Mouse (Mus musculus) heart, postnatal 14 days (tissue): ENCODE data around the gene Cyb5rl. TPM values are rescaled to one million over a fixed set of nuclear protein-coding genes. Genes with fewer than 3 reads are reported as not detected.

Source experiments
- DNase-seq, 2 experiments: peaks; one replicate each; pipeline ENCODE4 v3.0.0; 2021 to 2022
- intact Hi-C: fragments of 180-260 bp; cut with DNase I; formaldehyde crosslinking; loops from one replicate; pipeline ENCODE4 v1.15.1; 2025
- long read RNA-seq, 2 experiments: library from polyadenylated mRNA; stranded (forward); transcript quantifications; one replicate each; pipeline ENCODE4 v2.0.0; 2021
- total RNA-seq, 2 experiments: library from RNA; stranded (reverse); gene quantifications; 2 replicates each; pipeline ENCODE4 v1.2.3; 2021

Cyb5rl gene
- total RNA-seq = 10 to 100 TPM; 11.7 to 14.5 TPM
- long read RNA-seq, experiment 1, transcript Cyb5rl-203 (7 exons, 2,516 nt) = major isoform, 8 of 18 reads
- long read RNA-seq, experiment 1, partial matches to known transcripts = 1 of 18 reads
- long read RNA-seq, experiment 1, other reads (novel, unspliced or antisense) = 9 of 18 reads
- long read RNA-seq, experiment 2, transcript Cyb5rl-203 (7 exons, 2,516 nt) = major isoform, 7 of 15 reads
- long read RNA-seq, experiment 2, partial matches to known transcripts = 0 of 15 reads
- long read RNA-seq, experiment 2, other reads (novel, unspliced or antisense) = 8 of 15 reads

DNA sequence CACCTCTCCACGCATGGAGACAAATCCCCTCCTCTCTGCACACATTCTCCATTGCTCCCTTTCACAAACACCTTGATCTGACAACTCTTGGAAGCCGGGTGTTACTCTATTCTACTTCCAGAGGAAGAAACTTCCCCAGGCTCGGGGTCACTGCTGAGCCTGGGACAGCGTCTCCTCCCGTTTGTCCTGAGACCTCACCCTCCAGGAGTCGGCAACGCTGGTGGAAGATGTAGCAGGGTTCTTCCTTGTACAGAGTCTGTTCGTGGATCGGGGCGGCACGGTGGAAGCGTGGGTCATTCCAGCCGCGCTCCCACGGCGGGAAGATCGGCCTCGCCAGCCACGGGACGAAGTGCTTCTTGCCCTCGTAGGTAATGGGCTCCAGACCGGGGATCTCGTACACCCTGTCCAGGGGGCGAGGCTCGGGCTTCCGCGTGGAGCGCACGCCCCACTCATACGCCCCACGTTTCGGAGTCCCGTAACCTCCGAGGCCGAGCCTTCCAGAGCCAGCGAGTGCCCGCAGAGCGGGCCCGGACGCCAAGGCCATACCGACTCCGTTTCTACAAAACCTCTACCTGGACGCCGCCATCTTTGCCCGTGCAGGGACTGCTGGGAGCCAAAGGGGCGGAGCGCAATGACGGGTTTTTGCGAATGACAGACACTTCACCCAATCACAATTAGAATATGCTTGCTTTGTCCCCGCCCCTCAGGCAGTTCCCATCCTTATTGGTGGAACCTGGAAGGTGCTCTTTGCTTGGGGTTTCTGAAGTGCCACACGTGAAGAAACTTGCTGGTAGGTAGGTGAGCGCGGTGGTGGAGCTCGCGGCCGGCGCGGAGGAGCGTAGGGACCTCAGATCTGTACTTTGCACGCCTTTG lies at the start of gene Cyb5rl, which contains the start of gene Mrpl37:
Cyb5rl (plus strand) TSS at position 737 of the 873 bp plus-strand sequence.
Mrpl37 (minus strand) TSS at position 617 of the 873 bp plus-strand sequence.
- intact Hi-C loops = loop anchor here (5.0 kb wide), 2 partner anchors 96 to 154 kb away; partner anchors contain the start of gene Ssbp3
- peak; percentile 93 to 97 for DNase-seq

DNA sequence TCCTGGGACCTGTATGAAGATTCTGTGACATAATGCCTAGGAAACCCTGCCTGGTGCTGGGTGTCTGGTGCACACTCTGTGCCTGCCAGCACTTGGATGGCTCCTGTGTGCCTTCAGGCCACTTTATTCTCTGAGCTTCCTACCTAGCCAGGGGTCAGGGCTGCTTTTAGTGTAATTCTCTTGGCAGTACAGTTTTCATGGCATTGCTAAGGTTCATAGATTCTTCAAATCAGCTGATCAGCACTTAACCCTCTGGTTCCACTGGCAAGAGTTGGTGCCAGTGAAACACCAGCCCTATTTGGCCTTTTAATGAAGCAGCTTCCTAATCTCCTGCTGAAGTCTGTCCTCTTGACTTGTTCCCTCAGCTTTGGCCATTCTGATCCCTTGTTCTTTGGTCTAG lies 49.5 kb upstream of the Cyb5rl start:
- intact Hi-C loops = no loop called here

DNA sequence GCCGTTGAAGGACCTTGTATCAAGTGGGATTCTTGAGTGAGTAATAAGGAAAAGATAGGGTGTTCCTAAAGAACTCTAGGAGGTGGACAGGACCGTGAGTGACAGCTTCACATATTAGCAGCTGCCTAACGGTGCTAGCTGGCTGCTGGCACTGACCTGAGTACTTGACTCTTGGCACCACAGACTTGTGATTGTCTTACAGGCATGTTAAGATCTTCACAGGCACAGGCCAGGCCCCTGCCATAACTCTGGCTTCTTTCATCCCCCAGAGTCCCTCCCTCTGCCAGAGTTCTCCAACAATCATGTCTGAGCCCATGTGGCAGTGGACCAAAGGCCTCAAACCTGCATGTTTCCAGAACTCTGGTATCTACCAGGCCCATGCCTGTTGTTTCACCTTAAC lies 48.3 kb upstream of the Cyb5rl start:
- intact Hi-C loops = no loop called here
- DNase-seq = peak; percentile 36 to 63

More for the DNA sequence above, 49.5 kb upstream of the Cyb5rl start:
- DNase-seq = no peak

DNA sequence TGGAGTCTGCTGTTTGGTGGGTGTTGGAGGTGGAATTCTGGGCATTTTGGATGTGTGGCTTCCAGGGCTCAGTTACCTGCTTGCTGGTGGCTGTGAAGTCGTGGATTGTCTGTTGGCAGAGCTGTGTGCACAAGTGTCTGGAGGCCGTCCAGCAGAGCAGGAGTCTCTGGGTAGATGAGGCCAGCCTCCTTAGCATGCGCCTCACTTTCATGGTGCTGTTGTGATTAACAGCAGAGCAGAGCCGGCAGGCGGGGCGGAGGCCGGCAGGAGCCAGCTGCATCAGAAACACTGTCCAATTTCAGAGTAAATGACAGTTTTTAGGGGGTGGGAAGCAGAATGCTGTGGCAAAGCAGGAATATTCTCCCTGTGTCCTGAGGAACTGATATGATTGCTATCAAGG lies 47.8 kb upstream of the Cyb5rl start:
- DNase-seq = peak; percentile 40 to 49
- intact Hi-C loops = no loop called here

DNA sequence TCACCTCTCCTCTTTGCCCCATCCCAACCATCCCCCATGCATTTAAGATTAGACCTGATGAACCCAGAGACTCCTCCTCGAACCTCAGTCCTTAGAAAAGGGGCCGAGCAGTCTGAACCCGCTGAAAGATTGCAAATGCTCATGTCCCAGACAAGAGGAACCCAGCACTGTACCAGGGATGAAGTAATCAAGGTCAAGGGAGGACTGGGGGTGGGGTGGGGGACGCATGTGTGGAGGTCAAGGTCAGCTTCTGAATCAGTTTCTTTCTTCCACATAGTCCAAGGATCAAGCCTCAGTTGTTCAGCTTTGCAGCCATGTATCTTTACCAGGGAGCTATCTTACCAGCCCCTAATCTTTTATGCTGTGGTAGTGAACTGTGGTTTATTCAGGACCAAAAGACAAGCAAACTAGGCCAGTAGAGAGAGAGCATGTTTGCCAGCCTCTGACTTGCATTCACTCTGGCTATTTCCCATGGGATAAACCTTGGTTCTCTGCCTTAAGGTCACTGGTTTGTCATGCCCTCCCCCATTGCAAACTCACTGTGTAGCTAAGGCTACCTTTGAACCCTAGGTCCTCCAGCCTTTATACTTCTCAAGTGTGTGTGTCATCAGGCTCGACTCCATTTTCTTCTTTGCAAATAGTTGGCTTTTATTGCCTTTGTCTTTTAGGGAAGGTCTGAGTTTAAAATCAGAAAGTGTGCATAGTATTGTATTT lies 46.3 kb upstream of the Cyb5rl start:
- intact Hi-C loops = no loop called here
- no peak for DNase-seq

DNA sequence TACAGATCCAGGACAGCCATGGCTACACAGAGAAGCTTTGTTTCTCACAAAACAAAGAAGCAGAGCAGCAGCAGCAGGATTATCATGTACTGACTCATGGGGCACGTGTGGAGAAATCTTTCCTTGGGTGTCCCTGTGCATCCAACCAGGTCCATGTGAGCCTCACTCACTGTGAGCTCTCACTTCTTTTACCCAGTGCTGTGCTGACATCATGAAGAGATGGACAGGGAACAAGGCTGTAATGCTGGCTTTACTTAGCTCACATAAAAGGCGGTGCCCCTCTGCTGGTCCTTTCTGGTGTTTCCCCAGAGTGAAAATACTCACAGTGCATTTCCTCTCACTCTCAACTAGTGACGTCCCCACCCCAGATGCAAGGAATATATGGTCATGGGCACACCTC lies 45.3 kb upstream of the Cyb5rl start:
- DNase-seq = no peak
- intact Hi-C loops = no loop called here

DNA sequence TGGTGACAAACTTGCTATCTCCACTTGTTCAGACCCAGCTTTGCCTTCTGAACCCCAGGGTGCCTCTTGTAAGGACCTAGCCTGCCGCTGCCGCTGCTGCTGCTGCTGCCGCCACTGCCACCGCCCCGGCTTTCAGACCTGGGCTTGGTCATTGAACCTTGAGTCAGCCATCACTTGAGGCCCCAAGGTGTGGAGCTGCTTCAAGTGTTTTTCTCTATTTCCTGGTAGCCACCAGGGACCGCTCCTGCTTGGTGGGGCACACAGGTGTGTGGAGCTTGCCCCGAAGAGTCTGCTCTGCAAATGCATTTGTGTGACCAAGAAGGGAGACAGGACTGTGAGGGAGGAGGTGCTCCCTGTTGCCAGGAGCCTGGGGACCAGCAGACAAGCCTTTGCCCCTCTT lies 41.9 kb upstream of the Cyb5rl start:
- no peak for DNase-seq
- intact Hi-C loops = no loop called here

DNA sequence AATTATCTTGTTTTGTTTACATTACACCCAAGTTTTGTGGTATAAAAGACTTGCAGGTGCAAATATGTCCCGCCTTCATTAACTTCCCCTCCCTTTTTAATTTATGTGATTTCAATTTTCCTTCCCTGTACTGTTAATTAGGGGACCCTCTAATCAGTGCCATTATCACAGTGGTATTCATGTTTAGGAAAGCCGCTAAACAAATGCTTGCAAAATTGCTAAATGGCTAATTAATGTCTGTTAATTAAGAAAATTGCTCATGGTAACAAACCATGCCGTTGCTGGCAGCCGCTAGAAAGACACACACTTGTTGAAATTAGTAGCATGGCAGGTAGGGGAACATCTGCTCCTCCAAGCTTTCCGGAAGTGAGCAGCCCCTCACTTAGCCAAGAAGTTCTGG lies 41.4 kb upstream of the Cyb5rl start:
- no peak for DNase-seq
- intact Hi-C loops = no loop called here

DNA sequence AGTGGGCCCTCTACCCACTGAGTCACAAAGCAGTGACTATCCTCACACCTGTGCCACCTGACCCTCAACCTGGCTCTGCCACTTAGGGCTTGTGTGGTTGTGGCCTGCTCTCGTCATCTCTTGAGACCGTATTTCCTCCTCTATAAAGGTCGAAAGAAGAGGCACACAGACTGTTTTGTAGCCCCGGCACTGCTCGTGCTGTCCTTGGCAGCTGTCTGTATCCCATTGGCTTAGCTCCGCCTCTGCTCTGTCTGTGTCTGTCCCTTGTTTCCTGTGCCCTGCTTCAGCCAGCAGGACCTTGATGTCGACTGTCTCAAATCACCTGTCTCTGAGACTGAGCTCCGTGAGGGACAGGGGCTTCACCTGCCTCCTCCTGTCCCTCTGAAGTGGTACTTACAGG lies 40.3 kb upstream of the Cyb5rl start:
- no peak for DNase-seq
- intact Hi-C loops = no loop called here

DNA sequence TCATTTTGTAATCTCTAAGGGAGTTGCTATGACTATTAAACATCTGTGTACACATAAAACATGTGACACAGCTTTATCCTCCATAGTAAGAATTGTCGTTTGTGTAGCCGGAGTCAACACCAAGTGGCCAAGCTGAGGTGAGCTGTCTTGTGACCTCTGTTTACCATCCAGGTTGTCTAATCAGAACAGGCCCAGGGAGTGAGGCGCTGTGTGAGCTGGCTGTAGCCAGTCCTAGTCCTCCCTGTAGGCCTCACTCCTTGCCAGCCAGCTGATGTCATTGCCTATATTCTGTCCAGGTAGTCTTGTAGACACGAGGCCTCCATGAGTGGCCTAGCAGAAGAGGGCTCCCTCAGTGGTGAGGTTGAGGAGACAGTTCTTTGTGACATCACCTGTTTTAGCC lies 31.1 kb upstream of the Cyb5rl start:
- intact Hi-C loops = no loop called here
- no peak for DNase-seq

DNA sequence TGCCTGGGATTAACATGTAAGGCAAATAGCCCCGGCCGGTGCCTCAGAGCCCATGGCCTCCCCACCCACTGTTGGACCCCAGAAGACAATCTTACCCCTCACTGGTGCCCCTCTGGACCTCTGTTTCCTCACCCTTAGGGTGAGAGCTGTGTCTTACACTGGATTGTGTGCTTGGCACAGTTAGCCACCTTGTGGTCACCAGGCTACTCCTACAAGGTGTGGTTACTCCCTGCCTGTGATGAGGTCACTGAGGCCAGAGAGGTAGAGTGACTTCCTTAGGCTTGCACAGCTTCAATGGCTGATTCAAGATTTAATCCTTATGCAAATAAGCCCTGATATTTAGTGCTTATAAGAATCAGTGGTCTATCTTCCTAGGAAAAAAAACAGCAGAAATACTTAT lies 29.8 kb upstream of the Cyb5rl start:
- DNase-seq = no peak
- intact Hi-C loops = no loop called here

DNA sequence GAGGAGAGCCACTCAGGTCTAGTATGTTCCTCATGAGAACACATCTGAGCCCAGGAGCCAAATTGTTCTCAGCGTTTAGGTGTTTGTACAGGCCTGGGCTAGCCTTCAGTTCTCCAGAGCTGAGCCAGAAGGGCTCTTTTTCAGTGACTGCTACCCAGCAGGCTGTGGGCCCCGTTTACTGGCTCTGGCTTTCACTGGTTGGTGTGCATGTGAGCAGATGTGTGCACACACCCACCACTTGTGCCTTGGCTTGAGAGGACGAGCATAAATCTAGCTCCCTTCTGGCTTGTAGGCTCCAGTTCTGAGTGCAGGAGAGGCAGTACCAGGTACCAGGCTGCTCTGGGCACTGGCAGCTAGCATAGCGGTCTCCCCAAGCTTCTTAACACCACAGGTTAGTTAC lies 28.5 kb upstream of the Cyb5rl start:
- intact Hi-C loops = no loop called here
- DNase-seq = no peak

DNA sequence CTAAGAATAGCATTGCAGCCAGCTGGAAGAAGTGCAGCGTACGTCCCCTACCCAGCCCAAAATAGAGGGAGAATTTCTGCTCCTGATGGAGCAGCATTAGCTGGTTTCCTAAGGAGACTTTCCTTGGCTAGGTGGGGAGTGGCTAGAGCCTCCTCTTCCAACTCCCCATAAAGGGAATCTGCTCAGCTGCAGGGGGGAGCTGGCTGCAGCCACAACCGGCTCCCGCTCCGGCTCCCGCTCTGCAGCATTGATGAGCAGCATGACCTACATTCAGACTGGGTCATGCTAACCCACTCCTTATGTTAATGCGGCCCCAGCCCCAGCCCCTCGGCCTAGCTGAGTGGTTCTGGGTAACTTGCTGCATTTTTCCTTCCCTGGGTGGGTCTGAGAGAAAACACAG lies 27.5 kb upstream of the Cyb5rl start:
- no peak for DNase-seq
- intact Hi-C loops = no loop called here

DNA sequence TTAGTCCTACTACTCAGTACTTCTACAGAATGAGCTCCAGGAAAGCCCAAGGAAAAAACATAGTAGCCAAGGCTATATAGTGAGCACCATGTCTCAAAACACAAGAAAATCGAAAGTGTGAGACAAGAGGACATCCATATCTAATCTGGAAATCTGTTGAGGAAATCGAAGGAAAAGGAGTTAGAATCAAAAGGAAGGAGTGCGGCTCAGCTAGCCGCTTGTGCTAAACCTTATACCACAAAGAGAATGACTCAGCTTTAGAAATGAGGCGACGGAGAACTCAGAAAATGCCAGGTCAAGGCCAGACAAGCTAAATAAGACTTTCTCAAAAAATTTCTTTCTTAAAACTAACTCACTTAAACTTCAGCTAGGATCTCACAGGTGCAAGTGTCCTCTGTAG lies 24.5 kb upstream of the Cyb5rl start:
- intact Hi-C loops = no loop called here
- DNase-seq = no peak

DNA sequence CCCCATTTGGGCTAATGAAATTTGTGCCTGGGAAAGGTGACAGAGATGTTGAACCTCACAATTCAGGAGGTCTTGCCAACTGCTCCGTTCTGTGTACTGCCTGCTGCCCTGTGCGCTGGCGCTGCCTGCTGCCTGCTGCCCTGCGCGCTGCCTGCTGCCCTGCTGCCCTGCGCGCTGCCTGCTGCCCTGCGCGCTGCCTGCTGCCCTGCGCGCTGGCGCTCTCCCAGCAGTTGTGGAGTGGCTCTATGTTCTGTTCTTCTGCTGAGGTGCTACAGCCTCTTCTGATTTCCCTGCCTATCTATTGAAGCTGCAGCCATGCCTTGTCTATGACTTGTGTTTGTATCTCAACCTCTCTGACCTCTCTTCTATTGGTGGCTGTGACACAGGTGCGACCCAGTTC lies 21.6 kb upstream of the Cyb5rl start:
- intact Hi-C loops = no loop called here
- DNase-seq = no peak

DNA sequence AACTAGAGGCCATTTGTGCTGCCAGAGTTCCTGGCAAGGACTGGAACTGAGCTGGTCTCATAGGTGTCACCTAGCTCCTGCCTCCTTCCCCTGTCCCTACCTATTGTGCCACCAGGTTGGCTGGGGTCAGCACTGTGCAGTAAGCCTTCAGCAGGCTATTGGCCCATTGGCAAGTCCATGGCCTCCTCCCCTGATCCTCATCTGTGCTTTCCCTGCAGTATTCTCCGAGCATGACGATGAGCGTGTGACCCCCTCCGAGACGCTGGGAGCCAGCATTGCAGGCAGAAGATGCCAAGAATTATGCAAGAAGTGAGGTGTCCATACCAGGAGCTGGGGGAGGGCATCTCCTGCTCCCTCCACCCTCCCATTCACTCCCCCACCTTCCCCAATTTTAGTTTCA lies 19.0 kb upstream of the Cyb5rl start:
- DNase-seq = no peak
- intact Hi-C loops = no loop called here

DNA sequence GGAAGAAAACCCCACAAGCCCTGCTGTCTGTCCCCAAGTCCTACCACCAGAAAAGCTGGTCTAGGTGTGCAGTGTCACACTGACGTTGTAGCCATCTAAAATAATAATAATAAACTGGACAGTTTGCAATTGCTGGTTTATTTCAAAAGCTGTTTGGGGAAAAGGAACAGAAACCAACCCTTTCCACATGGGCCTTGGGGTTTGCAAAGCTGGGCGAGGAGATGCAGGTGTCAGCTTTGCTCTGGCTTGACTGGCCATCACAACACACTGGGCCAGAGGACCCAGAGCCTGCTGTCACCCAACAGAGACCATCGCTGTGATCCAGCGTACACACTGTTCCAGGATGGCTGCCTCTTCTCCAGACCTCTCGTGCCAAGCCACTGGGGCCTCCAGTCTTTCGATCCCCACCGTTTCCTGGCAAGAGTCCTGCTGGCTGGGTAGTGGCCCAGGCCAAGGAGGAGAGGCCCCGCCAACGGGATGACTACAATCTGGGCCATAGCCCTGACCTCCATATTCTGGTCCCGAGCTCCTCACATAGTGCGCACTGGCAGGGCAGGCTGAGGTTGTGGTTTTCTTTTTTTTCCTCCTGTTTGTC lies 18.1 kb upstream of the Cyb5rl start:
- intact Hi-C loops = no loop called here
- peak; percentile 44 to 45 for DNase-seq

DNA sequence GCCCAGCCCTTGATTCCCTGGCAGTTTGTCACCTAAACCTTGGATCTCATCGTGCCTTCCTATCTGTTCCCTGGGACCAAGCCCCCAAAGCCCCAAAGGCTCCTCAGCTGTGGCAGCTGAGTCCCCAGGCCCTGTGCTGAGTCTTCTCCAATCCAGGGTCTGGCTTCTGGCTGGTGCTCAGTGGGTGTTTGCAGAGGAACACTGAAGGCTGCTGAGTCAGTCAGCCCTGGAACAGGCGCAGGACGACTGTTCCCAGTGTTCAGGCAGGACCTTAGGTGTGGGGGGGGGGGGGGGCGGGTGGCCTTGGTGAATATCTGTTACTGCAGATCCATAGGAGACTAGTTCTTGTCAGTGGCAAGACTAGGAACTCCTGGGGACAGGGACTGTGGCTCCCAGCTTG lies 14.9 kb upstream of the Cyb5rl start:
- intact Hi-C loops = no loop called here
- no peak for DNase-seq

DNA sequence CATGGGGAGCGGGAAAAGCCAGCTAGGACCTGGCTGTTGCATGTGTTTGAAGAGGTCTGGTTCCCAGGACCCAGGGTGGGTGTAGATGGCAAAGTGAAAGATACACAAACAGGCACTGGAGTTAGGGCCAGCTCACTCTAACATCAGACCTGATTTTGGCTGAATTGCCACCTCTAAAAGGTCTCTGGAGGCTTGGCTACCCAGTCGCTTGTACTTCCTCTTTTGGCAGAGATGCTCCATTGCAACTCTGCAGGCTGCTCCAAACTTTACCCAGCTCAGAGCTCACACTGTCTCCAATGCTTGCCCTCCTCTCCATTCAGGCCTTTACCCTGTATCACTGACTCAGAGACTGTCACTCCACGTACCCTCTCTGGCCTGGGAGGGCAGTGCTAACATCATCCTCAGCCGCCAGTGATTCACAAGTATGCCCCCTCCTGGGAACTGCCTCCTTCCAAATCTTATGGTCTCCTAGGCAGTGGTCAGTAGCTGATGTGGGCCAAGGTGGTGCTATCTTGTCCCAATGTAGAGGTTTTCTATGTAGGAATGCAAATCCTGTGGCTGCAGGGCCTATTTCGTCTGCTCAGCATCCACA lies 13.7 kb upstream of the Cyb5rl start:
- DNase-seq = no peak
- intact Hi-C loops = no loop called here

DNA sequence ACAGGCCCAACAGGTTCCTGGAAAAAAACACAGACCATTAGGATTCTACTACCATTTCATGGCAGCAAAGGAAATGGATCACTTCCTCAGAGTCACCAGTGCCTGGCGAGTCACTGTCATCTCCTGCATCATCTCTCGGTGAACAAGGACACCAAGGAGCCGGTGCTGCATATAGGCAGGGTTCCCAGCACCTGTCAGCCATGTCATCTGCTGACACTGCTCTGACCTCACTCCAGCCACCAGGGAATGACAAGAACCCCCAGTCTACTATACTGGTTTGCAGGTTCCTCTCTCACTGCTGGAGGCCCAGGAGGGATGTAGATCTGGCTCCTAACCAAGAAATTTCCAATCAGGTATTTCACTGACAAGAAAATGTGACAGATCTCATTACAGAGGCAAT lies 10.7 kb upstream of the Cyb5rl start:
- intact Hi-C loops = no loop called here
- DNase-seq = no peak
